Mouse (Mus musculus): ENCODE measurements around the gene Apbb1ip. TPM values are rescaled to one million over a fixed set of nuclear protein-coding genes. Genes with fewer than 3 reads are reported as not detected.
A peak's percentile ranks its signal among the peaks of the same experiment; 100 is the strongest.
"Not testable (repeated sequence)": the region's sequence is repeated elsewhere in the genome, so short reads cannot be mapped to it uniquely, and the experiment has no call there.

Apbb1ip gene
- polyA plus RNA-seq, 1 experiment from 2014 or later: 1.7 TPM

DNA sequence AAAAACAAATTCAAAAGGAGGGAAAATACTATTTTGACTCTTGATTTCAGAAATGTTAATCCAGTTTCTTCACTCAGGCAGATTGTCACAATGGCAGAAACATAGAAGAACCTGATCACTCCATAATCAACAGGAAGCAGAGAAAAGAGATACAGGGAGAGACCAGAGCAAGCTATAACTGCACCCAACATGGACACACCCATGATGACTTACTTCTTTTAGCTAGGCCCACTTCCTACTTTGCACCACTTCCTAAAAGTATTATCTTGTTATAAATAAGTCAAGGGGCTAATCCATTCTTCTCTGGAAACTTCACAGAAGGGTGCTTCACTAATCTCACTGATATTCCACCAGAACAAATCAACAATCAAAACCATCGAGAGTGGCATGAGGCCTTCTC is 42.3 kb downstream of the Apbb1ip start:
- no peak for ATAC-seq (replicated peaks; ENCODE audit: insufficient number of reproducible peaks, low FRiP score, low TSS enrichment)
- Histone ChIP-seq H3K4me1 (ENCODE audit: control insufficient read depth, insufficient read depth, low read length) (no peaks in the 10 kb centered on the region), H3K27ac (ENCODE audit: low read depth, low read length) (no peak overlapping the region), H3K4me3 (ENCODE audit: low read depth, low read length) (no peak overlapping the region), H3K4me2 (no peak overlapping the region), H3K9me3 (replicated peaks; ENCODE audit: control insufficient read depth, low read length) (no peaks in the 10 kb centered on the region), H3K9ac (ENCODE audit: low read depth, low read length) (no peak overlapping the region), H3K27me3 (ENCODE audit: control insufficient read depth, insufficient read depth, low read length) (no peaks in the 10 kb centered on the region), H3K36me3 (ENCODE audit: control insufficient read depth, insufficient read depth, low read length) (no peaks in the 10 kb centered on the region)
- 16% methylated on average over 1 of the region's 1 CpGs for WGBS (ENCODE audit: insufficient replicate concordance)

DNA sequence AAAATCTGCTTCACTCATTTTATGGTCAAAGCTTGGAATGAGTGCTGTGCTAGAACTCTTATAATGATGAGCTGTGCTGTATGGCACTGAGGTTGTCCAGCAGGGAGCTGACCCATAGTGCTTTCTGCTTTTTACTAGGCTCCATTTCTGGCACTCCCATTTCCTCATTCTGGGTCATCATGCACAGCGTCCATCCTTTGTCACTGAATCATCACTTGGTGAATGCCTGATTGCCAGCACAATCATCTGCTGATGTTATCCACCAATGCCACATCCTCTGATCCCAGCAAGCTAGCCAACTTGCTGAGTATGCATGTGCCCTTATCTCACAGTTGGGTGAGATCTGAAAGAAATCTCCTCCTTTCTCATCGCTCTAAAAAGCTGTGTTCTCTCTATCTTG is 48.4 kb downstream of the Apbb1ip start:
- H3K4me1 ChIP-seq (ENCODE audit: control insufficient read depth, insufficient read depth, low read length): no peaks in the 10 kb centered on the region
- no peaks in the 10 kb centered on the region for H3K36me3 ChIP-seq (ENCODE audit: control insufficient read depth, insufficient read depth, low read length)
- no peak overlapping the region for H3K4me2 ChIP-seq
- ATAC-seq (replicated peaks; ENCODE audit: insufficient number of reproducible peaks, low FRiP score, low TSS enrichment): no peak
- no peak overlapping the region for H3K4me3 ChIP-seq (ENCODE audit: low read depth, low read length)
- H3K9me3 ChIP-seq (replicated peaks; ENCODE audit: control insufficient read depth, low read length): no peaks in the 10 kb centered on the region
- no peak overlapping the region for H3K9ac ChIP-seq (ENCODE audit: low read depth, low read length)
- H3K27ac ChIP-seq (ENCODE audit: low read depth, low read length): no peak overlapping the region
- 42% methylated on average over 2 of the region's 2 CpGs for WGBS (ENCODE audit: insufficient replicate concordance)
- H3K27me3 ChIP-seq (ENCODE audit: control insufficient read depth, insufficient read depth, low read length): no peaks in the 10 kb centered on the region

DNA sequence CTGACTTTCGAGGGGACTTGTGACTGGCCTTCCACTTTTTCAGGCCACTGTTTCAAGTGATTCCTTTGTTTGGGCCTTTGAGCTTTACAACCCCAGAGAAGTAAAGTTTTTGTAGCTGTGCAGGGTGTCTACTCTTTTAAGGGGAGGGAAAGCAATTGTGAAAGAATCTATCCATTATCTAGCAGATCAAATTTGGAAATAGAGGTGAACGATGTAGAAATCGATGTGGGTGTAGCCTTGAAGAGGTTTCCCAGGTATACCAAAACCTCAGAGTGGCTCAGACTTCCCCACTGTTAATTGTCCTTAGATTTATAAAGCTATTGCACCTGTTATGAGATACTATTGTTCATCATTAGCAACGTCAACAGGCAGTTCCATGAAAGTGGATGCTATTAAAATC is 71.6 kb downstream of the Apbb1ip start:
- WGBS (ENCODE audit: insufficient replicate concordance): 80% methylated on average over 4 of the region's 4 CpGs
- Histone ChIP-seq H3K27ac (ENCODE audit: low read depth, low read length) (no peak overlapping the region), H3K9ac (ENCODE audit: low read depth, low read length) (no peak overlapping the region), H3K27me3 (ENCODE audit: control insufficient read depth, insufficient read depth, low read length) (no peaks in the 10 kb centered on the region), H3K36me3 (ENCODE audit: control insufficient read depth, insufficient read depth, low read length) (no peaks in the 10 kb centered on the region), H3K4me3 (ENCODE audit: low read depth, low read length) (no peak overlapping the region), H3K9me3 (replicated peaks; ENCODE audit: control insufficient read depth, low read length) (no peaks in the 10 kb centered on the region; the same call in 1 of the 2 replicates), H3K4me1 (ENCODE audit: control insufficient read depth, insufficient read depth, low read length) (no peaks in the 10 kb centered on the region), H3K4me2 (no peak overlapping the region)
- ATAC-seq (replicated peaks; ENCODE audit: insufficient number of reproducible peaks, low FRiP score, low TSS enrichment): no peak

DNA sequence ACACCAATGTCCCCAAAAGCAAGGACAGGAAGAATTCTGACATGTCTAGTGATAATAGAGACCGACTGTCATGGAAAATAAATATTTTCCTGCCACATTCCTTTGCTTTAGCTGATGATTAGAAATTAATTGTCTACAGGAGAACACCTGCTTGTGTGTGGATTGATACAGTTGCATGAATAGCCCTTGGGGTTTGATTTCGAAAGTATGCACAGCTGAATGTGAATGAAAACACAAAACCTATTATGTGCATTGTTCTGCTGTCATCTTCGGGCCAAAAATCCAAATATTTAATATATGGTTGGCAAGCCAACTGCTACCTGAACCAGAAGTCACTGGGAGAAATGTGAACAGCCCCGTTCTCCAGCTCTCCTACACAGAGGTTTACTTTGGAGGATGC is 78.0 kb downstream of the Apbb1ip start:
- Histone ChIP-seq H3K36me3 (ENCODE audit: control insufficient read depth, insufficient read depth, low read length) (no peaks in the 10 kb centered on the region), H3K27ac (ENCODE audit: low read depth, low read length) (no peak overlapping the region), H3K4me2 (no peak overlapping the region), H3K27me3 (ENCODE audit: control insufficient read depth, insufficient read depth, low read length) (no peaks in the 10 kb centered on the region), H3K9ac (ENCODE audit: low read depth, low read length) (no peak overlapping the region), H3K4me1 (ENCODE audit: control insufficient read depth, insufficient read depth, low read length) (no peaks in the 10 kb centered on the region), H3K4me3 (ENCODE audit: low read depth, low read length) (no peak overlapping the region), H3K9me3 (replicated peaks; ENCODE audit: control insufficient read depth, low read length) (no peaks in the 10 kb centered on the region)
- ATAC-seq (replicated peaks; ENCODE audit: insufficient number of reproducible peaks, low FRiP score, low TSS enrichment): no peak
- WGBS (ENCODE audit: insufficient replicate concordance): 67% methylated on average over 4 of the region's 4 CpGs

DNA sequence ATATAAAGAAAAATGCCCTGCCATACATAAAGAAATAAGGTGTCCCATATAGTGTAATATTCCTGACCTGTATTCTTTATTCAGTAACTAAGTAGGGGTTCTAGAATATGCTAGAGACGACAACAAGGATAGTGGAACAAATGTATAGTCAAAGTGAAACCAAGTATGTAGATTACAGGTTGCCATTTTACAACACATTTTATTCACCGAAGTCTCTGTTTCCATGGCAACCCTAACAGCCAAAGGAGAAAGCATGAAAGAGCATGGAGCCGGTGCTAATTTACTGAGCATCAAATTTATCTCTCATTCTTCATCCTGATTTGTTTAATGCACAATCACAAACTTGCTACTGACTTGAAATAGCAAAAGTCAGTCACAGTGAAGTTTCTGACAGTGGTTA is 83.6 kb downstream of the Apbb1ip start:
- Histone ChIP-seq H3K9ac (ENCODE audit: low read depth, low read length) (no peak overlapping the region), H3K4me3 (ENCODE audit: low read depth, low read length) (no peak overlapping the region), H3K27me3 (ENCODE audit: control insufficient read depth, insufficient read depth, low read length) (no peaks in the 10 kb centered on the region), H3K4me1 (ENCODE audit: control insufficient read depth, insufficient read depth, low read length) (no peaks in the 10 kb centered on the region), H3K36me3 (ENCODE audit: control insufficient read depth, insufficient read depth, low read length) (no peaks in the 10 kb centered on the region), H3K27ac (ENCODE audit: low read depth, low read length) (no peak overlapping the region), H3K9me3 (replicated peaks; ENCODE audit: control insufficient read depth, low read length) (no peaks in the 10 kb centered on the region), H3K4me2 (no peak overlapping the region)
- 79% methylated on average over 3 of the region's 3 CpGs for WGBS (ENCODE audit: insufficient replicate concordance)
- ATAC-seq (replicated peaks; ENCODE audit: insufficient number of reproducible peaks, low FRiP score, low TSS enrichment): no peak

- no peaks in the 10 kb centered on the region for H3K9me3 ChIP-seq (replicated peaks; ENCODE audit: control insufficient read depth, low read length)
- 74% methylated on average over 2 of the region's 2 CpGs for WGBS (ENCODE audit: insufficient replicate concordance)
Measured at GRCm38 (mm10) chr2:22862194-22862593, 88.3 kb downstream of the Apbb1ip start.

DNA sequence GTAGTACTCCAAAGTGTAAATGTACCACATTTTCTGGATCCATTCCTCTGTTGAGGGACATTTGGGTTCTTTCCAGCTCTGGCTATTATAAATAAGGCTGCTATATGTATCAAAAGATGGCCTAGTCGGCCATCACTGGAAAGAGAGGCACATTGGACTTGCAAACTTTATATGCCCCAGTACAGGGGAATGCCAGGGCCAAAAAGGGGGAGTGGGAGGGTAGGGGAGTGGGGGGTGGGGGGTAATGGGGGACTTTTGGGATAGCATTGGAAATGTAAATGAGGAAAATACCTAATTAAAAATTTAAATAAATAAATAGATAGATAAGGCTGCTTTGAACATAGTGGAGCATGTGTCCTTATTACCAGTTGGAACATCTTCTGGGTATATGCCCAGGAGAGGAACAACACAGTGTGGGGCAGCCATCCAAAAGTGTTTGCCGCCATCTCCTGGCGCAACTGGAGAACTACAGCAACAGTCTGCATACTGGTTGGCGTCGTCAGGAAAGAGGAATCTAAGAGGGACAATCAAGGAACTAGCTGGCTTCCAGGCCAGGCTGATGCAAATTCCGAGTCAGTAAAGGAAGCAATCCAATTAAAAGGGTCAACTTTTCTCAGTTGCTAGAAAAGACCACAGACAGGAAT is 90.6 kb downstream of the Apbb1ip start:
- not testable (repeated sequence) for H3K36me3 ChIP-seq (ENCODE audit: control insufficient read depth, insufficient read depth, low read length); H3K9me3 ChIP-seq (replicated peaks; ENCODE audit: control insufficient read depth, low read length); H3K9ac ChIP-seq (ENCODE audit: low read depth, low read length); H3K4me2 ChIP-seq; H3K27me3 ChIP-seq (ENCODE audit: control insufficient read depth, insufficient read depth, low read length); H3K4me3 ChIP-seq (ENCODE audit: low read depth, low read length); H3K4me1 ChIP-seq (ENCODE audit: control insufficient read depth, insufficient read depth, low read length); H3K27ac ChIP-seq (ENCODE audit: low read depth, low read length)
- ATAC-seq (replicated peaks; ENCODE audit: insufficient number of reproducible peaks, low FRiP score, low TSS enrichment): 0 out of 2 replicates have a peak, but pooled peaks have one; percentile 71
- WGBS (ENCODE audit: insufficient replicate concordance): 4% methylated on average over 6 of the region's 6 CpGs

More at GRCm38 (mm10) chr2:22862194-22862593, 88.3 kb downstream of the Apbb1ip start:
- Histone ChIP-seq H3K36me3 (ENCODE audit: control insufficient read depth, insufficient read depth, low read length) (no peaks in the 10 kb centered on the region), H3K27me3 (ENCODE audit: control insufficient read depth, insufficient read depth, low read length) (no peaks in the 10 kb centered on the region), H3K9ac (ENCODE audit: low read depth, low read length) (no peak overlapping the region), H3K4me3 (ENCODE audit: low read depth, low read length) (no peak overlapping the region), H3K27ac (ENCODE audit: low read depth, low read length) (no peak overlapping the region), H3K4me1 (ENCODE audit: control insufficient read depth, insufficient read depth, low read length) (no peaks in the 10 kb centered on the region), H3K4me2 (no peak overlapping the region)
- no peak for ATAC-seq (replicated peaks; ENCODE audit: insufficient number of reproducible peaks, low FRiP score, low TSS enrichment)

DNA sequence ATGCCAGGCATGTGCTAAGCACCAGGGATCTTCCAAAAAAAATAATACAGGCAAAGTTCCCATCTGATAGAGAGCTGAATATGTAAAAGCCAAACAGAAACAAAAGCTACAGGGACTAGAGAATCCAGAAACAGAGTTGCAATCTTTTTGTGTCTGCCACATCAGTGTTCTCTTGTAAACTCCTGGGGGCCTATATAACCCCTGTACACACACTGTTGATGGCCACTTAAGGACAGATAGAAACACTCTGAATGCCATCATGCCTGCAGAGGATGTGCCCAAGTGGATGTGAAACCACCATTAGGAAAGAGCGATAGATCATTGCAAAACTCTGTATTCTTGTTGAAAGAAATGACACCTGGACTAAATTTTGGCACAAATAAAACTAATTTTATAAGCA is 91.9 kb downstream of the Apbb1ip start:
- Histone ChIP-seq H3K4me2 (no peak overlapping the region), H3K9me3 (replicated peaks; ENCODE audit: control insufficient read depth, low read length) (no peaks in the 10 kb centered on the region), H3K36me3 (ENCODE audit: control insufficient read depth, insufficient read depth, low read length) (no peaks in the 10 kb centered on the region), H3K4me1 (ENCODE audit: control insufficient read depth, insufficient read depth, low read length) (no peaks in the 10 kb centered on the region), H3K4me3 (ENCODE audit: low read depth, low read length) (no peak overlapping the region), H3K27ac (ENCODE audit: low read depth, low read length) (no peak overlapping the region), H3K9ac (ENCODE audit: low read depth, low read length) (no peak overlapping the region), H3K27me3 (ENCODE audit: control insufficient read depth, insufficient read depth, low read length) (no peaks in the 10 kb centered on the region)
- WGBS (ENCODE audit: insufficient replicate concordance): 77% methylated on average over 1 of the region's 1 CpGs
- no peak for ATAC-seq (replicated peaks; ENCODE audit: insufficient number of reproducible peaks, low FRiP score, low TSS enrichment)

DNA sequence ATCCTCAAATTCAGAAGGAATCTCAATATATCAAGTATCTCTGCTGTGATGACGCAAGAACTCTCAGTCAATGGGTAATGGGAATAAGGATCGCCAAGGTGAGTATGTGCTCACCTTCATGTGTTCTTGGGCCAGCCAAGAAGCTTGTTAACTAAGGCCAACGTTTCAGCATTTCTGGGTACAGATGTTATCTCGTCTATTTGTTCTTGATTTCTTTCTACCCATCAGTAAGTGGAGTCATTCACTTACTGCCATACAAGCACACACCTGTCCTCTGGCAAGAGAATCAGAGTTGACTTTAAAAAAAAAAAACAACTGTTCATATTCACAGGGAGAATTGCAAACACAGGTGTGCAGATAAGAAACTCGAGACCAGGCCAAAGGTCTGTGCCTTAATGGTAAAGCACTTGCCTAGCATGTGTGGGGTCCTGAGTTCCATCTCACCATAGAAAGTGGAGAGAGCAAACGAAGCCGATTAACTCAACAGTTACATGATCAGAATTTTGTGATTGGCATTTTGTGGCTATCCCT is 93.1 kb downstream of the Apbb1ip start:
- Histone ChIP-seq H3K27me3 (ENCODE audit: control insufficient read depth, insufficient read depth, low read length) (no peaks in the 10 kb centered on the region), H3K36me3 (ENCODE audit: control insufficient read depth, insufficient read depth, low read length) (no peaks in the 10 kb centered on the region), H3K9me3 (replicated peaks; ENCODE audit: control insufficient read depth, low read length) (no peaks in the 10 kb centered on the region), H3K4me3 (ENCODE audit: low read depth, low read length) (no peak overlapping the region), H3K27ac (ENCODE audit: low read depth, low read length) (no peak overlapping the region), H3K4me1 (ENCODE audit: control insufficient read depth, insufficient read depth, low read length) (no peaks in the 10 kb centered on the region), H3K9ac (ENCODE audit: low read depth, low read length) (no peak overlapping the region), H3K4me2 (no peak overlapping the region)
- no peak for ATAC-seq (replicated peaks; ENCODE audit: insufficient number of reproducible peaks, low FRiP score, low TSS enrichment)
- 65% methylated on average over 7 of the region's 7 CpGs for WGBS (ENCODE audit: insufficient replicate concordance)

All from heart, embryonic 11.5 days (tissue).